Mouse (Mus musculus): Measurements from ENCODE around the gene Mrpl22. TPM values are rescaled to one million over a fixed set of nuclear protein-coding genes. Genes with fewer than 3 reads are reported as not detected.
"Not testable (repeated sequence)": the region's sequence is repeated elsewhere in the genome, so short reads cannot be mapped to it uniquely, and the experiment has no call there.

Gene Mrpl22
- polyA plus RNA-seq, 1 experiment from 2014 or later, result 123 TPM

DNA sequence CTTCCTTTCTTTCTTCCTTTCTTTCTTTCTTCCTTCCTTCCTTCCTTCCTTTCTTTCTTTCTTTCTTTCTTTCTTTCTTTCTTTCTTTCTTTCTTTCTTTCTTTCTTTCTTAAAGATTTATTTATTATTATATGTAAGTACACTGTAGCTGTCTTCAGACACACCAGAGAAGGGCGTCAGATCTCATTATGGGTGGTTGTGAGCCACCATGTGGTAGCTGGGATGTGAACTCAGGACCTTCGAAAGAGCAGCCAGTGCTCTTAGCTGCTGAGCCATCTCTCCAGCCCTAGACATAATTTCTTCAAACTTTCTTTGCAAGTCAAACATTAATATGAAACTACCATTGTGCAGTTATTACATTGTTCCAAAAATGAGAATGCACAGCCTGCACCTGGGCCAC, 53.4 kb downstream of the Mrpl22 start:
- ATAC-seq (ENCODE audit: insufficient number of reproducible peaks, insufficient read depth, low FRiP score, low read depth); H3K9me3 ChIP-seq (ENCODE audit: control insufficient read depth, low read depth, low read length); H3K27ac ChIP-seq (ENCODE audit: low read length); H3K27me3 ChIP-seq (ENCODE audit: control insufficient read depth, insufficient read depth, low read length); H3K36me3 ChIP-seq (ENCODE audit: control insufficient read depth, insufficient read depth, low read length); H3K9ac ChIP-seq (replicated peaks; ENCODE audit: low read depth, low read length); H3K4me1 ChIP-seq (ENCODE audit: control insufficient read depth, insufficient read depth, low read length); H3K4me2 ChIP-seq (replicated peaks; ENCODE audit: low read depth, low read length); H3K4me3 ChIP-seq (ENCODE audit: low read depth, low read length): not testable (repeated sequence)
- 56% methylated on average over 2 of the region's 2 CpGs for WGBS

DNA sequence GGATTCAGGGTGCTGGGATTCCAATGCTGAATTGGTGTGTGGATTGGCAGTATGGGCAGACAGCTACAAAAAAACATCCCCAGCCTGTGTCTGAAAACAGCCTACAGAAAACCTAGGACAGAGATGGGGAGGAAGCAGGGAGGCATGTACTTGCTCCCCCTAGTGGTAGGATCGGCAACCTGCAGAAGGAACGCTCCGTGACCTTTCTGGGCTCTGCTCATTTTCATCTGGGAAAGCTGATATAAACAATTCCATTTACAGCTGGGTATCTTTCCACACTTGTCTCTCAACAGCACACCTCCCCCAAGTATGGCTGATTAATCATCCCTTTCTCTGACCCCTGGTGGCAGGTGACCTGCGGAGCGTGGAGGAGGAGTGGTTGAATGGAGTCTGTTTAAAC, 54.2 kb downstream of the Mrpl22 start:
- Histone ChIP-seq H3K4me3 (ENCODE audit: low read depth, low read length) (no peak overlapping the region), H3K9ac (replicated peaks; ENCODE audit: low read depth, low read length) (no peak overlapping the region), H3K4me1 (ENCODE audit: control insufficient read depth, insufficient read depth, low read length) (peaks cover 10% of the 10 kb centered on the region; the same call in 1 of the 2 replicates), H3K27ac (ENCODE audit: low read length) (no peak overlapping the region; the same call in 1 of the 2 replicates), H3K36me3 (ENCODE audit: control insufficient read depth, insufficient read depth, low read length) (no peaks in the 10 kb centered on the region), H3K4me2 (replicated peaks; ENCODE audit: low read depth, low read length) (no peak overlapping the region), H3K9me3 (ENCODE audit: control insufficient read depth, low read depth, low read length) (no peaks in the 10 kb centered on the region), H3K27me3 (ENCODE audit: control insufficient read depth, insufficient read depth, low read length) (no peaks in the 10 kb centered on the region)
- 0 out of 2 replicates have a peak, but pooled peaks have one; percentile 58 for ATAC-seq (ENCODE audit: insufficient number of reproducible peaks, insufficient read depth, low FRiP score, low read depth)
- WGBS, result 5% methylated on average over 5 of the region's 5 CpGs

DNA sequence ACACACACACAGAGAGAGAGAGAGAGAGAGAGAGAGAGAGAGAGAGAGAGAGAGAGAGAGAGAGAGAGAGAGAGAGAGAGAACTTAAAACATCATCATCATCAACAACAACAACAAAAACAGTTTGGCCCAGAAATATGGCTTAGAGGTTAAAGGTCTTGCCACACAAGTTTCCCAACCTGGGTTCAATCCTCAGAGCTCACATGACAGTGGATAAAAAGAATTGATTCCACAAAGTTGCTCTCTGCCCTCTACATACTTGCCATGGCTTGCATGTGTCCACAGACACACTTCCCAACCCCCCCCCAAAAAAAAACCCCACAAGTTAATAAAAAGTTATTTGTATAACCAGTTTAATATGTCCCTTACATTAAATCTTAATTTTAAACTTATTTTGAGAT, 55.0 kb downstream of the Mrpl22 start:
- no peaks in the 10 kb centered on the region for H3K9me3 ChIP-seq (ENCODE audit: control insufficient read depth, low read depth, low read length)
- H3K27ac ChIP-seq (ENCODE audit: low read length), result no peak overlapping the region
- H3K4me2 ChIP-seq (replicated peaks; ENCODE audit: low read depth, low read length), result no peak overlapping the region
- H3K36me3 ChIP-seq (ENCODE audit: control insufficient read depth, insufficient read depth, low read length), result no peaks in the 10 kb centered on the region
- ATAC-seq (ENCODE audit: insufficient number of reproducible peaks, insufficient read depth, low FRiP score, low read depth), result no peak
- H3K9ac ChIP-seq (replicated peaks; ENCODE audit: low read depth, low read length), result no peak overlapping the region
- peaks cover 10% of the 10 kb centered on the region; the same call in 1 of the 2 replicates for H3K4me1 ChIP-seq (ENCODE audit: control insufficient read depth, insufficient read depth, low read length)
- no peaks in the 10 kb centered on the region for H3K27me3 ChIP-seq (ENCODE audit: control insufficient read depth, insufficient read depth, low read length)
- no peak overlapping the region for H3K4me3 ChIP-seq (ENCODE audit: low read depth, low read length)

DNA sequence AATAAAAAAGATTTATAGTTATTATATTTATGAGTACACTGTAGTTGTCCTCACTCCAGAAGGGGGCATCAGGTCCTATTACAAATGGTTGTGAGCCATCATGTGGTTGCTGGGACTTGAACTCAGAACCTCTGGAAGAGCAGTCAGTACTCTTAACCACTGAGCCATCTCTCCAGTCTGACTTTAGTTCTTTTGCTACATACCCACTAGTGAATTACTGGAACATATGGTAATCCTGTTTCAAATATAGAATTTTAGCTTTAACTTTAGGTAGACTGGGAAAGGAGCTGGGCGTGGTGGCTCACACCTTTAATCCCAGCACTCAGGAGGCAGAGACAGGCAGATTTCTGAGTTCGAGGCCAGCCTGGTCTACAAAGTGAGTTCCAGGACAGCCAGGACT, 56.6 kb downstream of the Mrpl22 start:
- not testable (repeated sequence) for H3K36me3 ChIP-seq (ENCODE audit: control insufficient read depth, insufficient read depth, low read length); H3K27ac ChIP-seq (ENCODE audit: low read length); H3K4me3 ChIP-seq (ENCODE audit: low read depth, low read length); H3K9me3 ChIP-seq (ENCODE audit: control insufficient read depth, low read depth, low read length); H3K4me1 ChIP-seq (ENCODE audit: control insufficient read depth, insufficient read depth, low read length); ATAC-seq (ENCODE audit: insufficient number of reproducible peaks, insufficient read depth, low FRiP score, low read depth); H3K4me2 ChIP-seq (replicated peaks; ENCODE audit: low read depth, low read length); H3K9ac ChIP-seq (replicated peaks; ENCODE audit: low read depth, low read length); H3K27me3 ChIP-seq (ENCODE audit: control insufficient read depth, insufficient read depth, low read length)
- 92% methylated on average over 2 of the region's 2 CpGs for WGBS

Other genes with a start within 250 kb of the Mrpl22 start
- gene Larp1, start 162.6 kb upstream of the Mrpl22 start, polyA plus RNA-seq (2014; fragmentation: Nextera tagmentation; extraction: Ambion mirVana), result 23.9 and 24.1 TPM in 2 replicates
- gene Gm12248, start 78.5 kb upstream of the Mrpl22 start, polyA plus RNA-seq (2014; fragmentation: Nextera tagmentation; extraction: Ambion mirVana), result not detected in 2 replicates
- gene Cnot8, start 67.5 kb upstream of the Mrpl22 start, polyA plus RNA-seq (2014; fragmentation: Nextera tagmentation; extraction: Ambion mirVana), result 87.7 and 92.6 TPM in 2 replicates
- gene Gemin5, start 3.1 kb upstream of the Mrpl22 start, polyA plus RNA-seq (2014; fragmentation: Nextera tagmentation; extraction: Ambion mirVana), result 21.4 and 24.4 TPM in 2 replicates
- gene Igtp, start 27.9 kb downstream of the Mrpl22 start, polyA plus RNA-seq (2014; fragmentation: Nextera tagmentation; extraction: Ambion mirVana), result 3.9 and 4.7 TPM in 2 replicates
- gene Irgm2, start 28.0 kb downstream of the Mrpl22 start, polyA plus RNA-seq (2014; fragmentation: Nextera tagmentation; extraction: Ambion mirVana), result 3.8 and 3.9 TPM in 2 replicates
- not detected in 2 replicates for gene 4930438A08Rik, start 103.1 kb downstream of the Mrpl22 start, polyA plus RNA-seq (2014; fragmentation: Nextera tagmentation; extraction: Ambion mirVana)
- gene Zfp692, start 135.4 kb downstream of the Mrpl22 start, polyA plus RNA-seq (2014; fragmentation: Nextera tagmentation; extraction: Ambion mirVana), result 19.8 and 21.3 TPM in 2 replicates
- gene Zfp672, start 158.7 kb downstream of the Mrpl22 start, polyA plus RNA-seq (2014; fragmentation: Nextera tagmentation; extraction: Ambion mirVana), result 41.8 and 44.9 TPM in 2 replicates
- 22.4 and 24.2 TPM in 2 replicates for gene Sh3bp5l, start 159.1 kb downstream of the Mrpl22 start, polyA plus RNA-seq (2014; fragmentation: Nextera tagmentation; extraction: Ambion mirVana)
- gene Lypd8, start 207.4 kb downstream of the Mrpl22 start, polyA plus RNA-seq (2014; fragmentation: Nextera tagmentation; extraction: Ambion mirVana), result 32.0 and 42.9 TPM in 2 replicates
- gene 1810065E05Rik, start 249.4 kb downstream of the Mrpl22 start, polyA plus RNA-seq (2014; fragmentation: Nextera tagmentation; extraction: Ambion mirVana), result not detected in 2 replicates

All from stomach, embryonic 14.5 days (tissue).